Comparison of ENCODE assay signal across 17 mouse cellular contexts in the genomic region with DNA sequence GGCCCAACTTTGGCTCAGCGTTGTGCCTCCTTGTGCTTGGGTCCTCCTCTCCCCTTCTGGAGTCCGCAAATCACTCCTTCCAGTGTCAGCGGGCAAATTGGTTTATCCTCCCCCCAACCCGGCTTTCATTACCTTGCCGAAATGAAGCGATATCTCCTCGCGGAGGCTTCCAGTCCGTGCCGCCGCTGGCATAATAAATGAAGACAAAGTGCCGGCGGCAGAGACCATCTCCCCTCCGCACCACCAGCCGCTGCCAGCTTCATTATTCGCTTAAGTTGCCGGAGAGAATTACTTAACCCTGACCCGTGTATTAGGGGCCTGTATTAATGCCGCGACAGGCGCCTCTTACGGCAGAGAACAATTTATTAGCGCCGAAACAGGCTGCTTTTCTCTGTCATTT. TPM values are rescaled to one million over a fixed set of nuclear protein-coding genes. Genes with fewer than 3 reads are reported as not detected.
DNase-seq lines count a peak whose midpoint lies in the region; ATAC-seq lines count a peak whose summit lies in the region.
"Had no signal": no experiment of that assay in that cellular context is flagged by ENCODE, and none has a peak within 500 bp of the region (broad histone marks: within the 10 kb centered on the region; RNA-seq: fewer than 3 reads in every experiment).

No protein-coding gene starts in this region.

- H3K4me2 ChIP-seq in forebrain, embryonic 14.5 days (ENCODE audit: low read length) = peak overlapping the region; percentile 25
- peak overlapping the region; percentile 39 for H3K4me2 ChIP-seq in hindbrain, embryonic 16.5 days (ENCODE audit: low read length)
- H3K4me2 ChIP-seq: embryonic facial prominence, embryonic 15.5 days had no signal

- H3K4me1 ChIP-seq in forebrain, embryonic 14.5 days (ENCODE audit: control insufficient read depth, insufficient read depth, low read length) = peaks cover 14% of the 10 kb centered on the region
- H3K4me1 ChIP-seq in hindbrain, embryonic 16.5 days (ENCODE audit: control insufficient read depth, insufficient read depth, low read depth, low read length) = peaks cover 13% of the 10 kb centered on the region
- H3K4me1 ChIP-seq: embryonic facial prominence, embryonic 15.5 days had no signal

- intact Hi-C loops in gastrocnemius, postnatal 36 days (cut with DNase I) = no loop called here

- no peak overlapping the region for H3K27ac ChIP-seq in forebrain, embryonic 14.5 days (ENCODE audit: low read depth, low read length)
- H3K27ac ChIP-seq in hindbrain, embryonic 16.5 days (ENCODE audit: low read depth, low read length) = no peak overlapping the region
- H3K27ac ChIP-seq: embryonic facial prominence, embryonic 15.5 days; heart, adult 2 months; left cerebral cortex, adult 2 months had no signal

- H3K9me3 ChIP-seq in forebrain, embryonic 14.5 days (replicated peaks; ENCODE audit: control insufficient read depth, low read length) = no peaks in the 10 kb centered on the region
- no peaks in the 10 kb centered on the region for H3K9me3 ChIP-seq in hindbrain, embryonic 16.5 days (ENCODE audit: control insufficient read depth, low read length)
- H3K9me3 ChIP-seq: embryonic facial prominence, embryonic 15.5 days had no signal

- no peaks in the 10 kb centered on the region for H3K36me3 ChIP-seq in forebrain, embryonic 14.5 days (ENCODE audit: control insufficient read depth, insufficient read depth, low read length)
- H3K36me3 ChIP-seq in hindbrain, embryonic 16.5 days (ENCODE audit: control insufficient read depth, insufficient read depth, low read length) = no peaks in the 10 kb centered on the region
- H3K36me3 ChIP-seq: embryonic facial prominence, embryonic 15.5 days had no signal

- H3K9ac ChIP-seq in forebrain, embryonic 14.5 days (ENCODE audit: low read length) = no peak overlapping the region
- H3K9ac ChIP-seq in hindbrain, embryonic 16.5 days (ENCODE audit: low read depth, low read length) = peak overlapping the region; percentile 25; the same call in 1 of the 2 replicates
- H3K9ac ChIP-seq: embryonic facial prominence, embryonic 15.5 days had no signal

- DNase-seq in cerebellum, postnatal 14 days = peak; percentile 17 to 25
- DNase-seq in cerebellum, adult 9-11 months = no peak
- peak; percentile 44 for DNase-seq in forebrain, embryonic 14.5 days (ENCODE audit: low spot score)
- peak; percentile 18 for DNase-seq in neural tube, embryonic 10.5 days (ENCODE audit: extremely low spot score, low spot score)
- DNase-seq in adrenal gland, postnatal 25 days = no peak
- DNase-seq in gastrocnemius, postnatal 36 days = no peak
- DNase-seq in adrenal gland, adult 8-10 months = no peak
- DNase-seq: cerebellum, postnatal 36 days; heart, adult 2 months; heart, postnatal 10 days; kidney, postnatal 4 days; lung, adult 2 months; right cerebral cortex, adult 18-20 months had no signal

- no peak for ATAC-seq in forebrain, embryonic 14.5 days
- no peak for ATAC-seq in hindbrain, embryonic 16.5 days
- ATAC-seq: intestine, postnatal 0 days had no signal

- H3K4me3 ChIP-seq in forebrain, embryonic 14.5 days (ENCODE audit: low read depth, low read length) = 0 out of 2 replicates have a peak overlapping the region, but pooled peaks have one; percentile 10
- H3K4me3 ChIP-seq in hindbrain, embryonic 16.5 days (ENCODE audit: low read length) = peak overlapping the region; percentile 14
- H3K4me3 ChIP-seq: embryonic facial prominence, embryonic 15.5 days; heart, adult 2 months; left cerebral cortex, adult 2 months had no signal

- H3K27me3 ChIP-seq in forebrain, embryonic 14.5 days (replicated peaks; ENCODE audit: control insufficient read depth, insufficient read depth, low read length) = peaks cover 40% of the 10 kb centered on the region
- peaks cover 12% of the 10 kb centered on the region for H3K27me3 ChIP-seq in hindbrain, embryonic 16.5 days (replicated peaks; ENCODE audit: control insufficient read depth, insufficient read depth, low read length)

- WGBS in forebrain, embryonic 14.5 days = 3% methylated on average over 24 of the region's 24 CpGs
- 4% methylated on average over 24 of the region's 24 CpGs for WGBS in hindbrain, embryonic 16.5 days

RNA-seq across cellular contexts. Expression of a gene that starts 27.5 kb away (rescaled TPM):
- polyA plus RNA-seq in forebrain, embryonic 14.5 days (2014; fragmentation: Nextera tagmentation; extraction: Ambion mirVana) = 23.5 and 27.4 TPM in 2 replicates
- polyA plus RNA-seq in hindbrain, embryonic 16.5 days (2015; fragmentation: Nextera tagmentation; extraction: Ambion mirVana) = 24.4 and 30.5 TPM in 2 replicates
- 21.7 and 26.7 TPM in 2 replicates for total RNA-seq in adrenal gland, postnatal 25 days (2021)
- total RNA-seq in gastrocnemius, postnatal 36 days (2021) = 10 to 100 TPM; 11.9 TPM
- total RNA-seq in adrenal gland, adult 8-10 months (2022) = 10 to 100 TPM; 20.7 to 29.1 (median 24.9) TPM

Comparison
In these comparisons a context has a peak if more than half of its experiments do, and no peak if none do; other contexts are left out.
1. DNase-seq: peak in cerebellum, postnatal 14 days (2 of 2), forebrain, embryonic 14.5 days (single experiment) and neural tube, embryonic 10.5 days (single experiment); none in cerebellum, adult 9-11 months (single experiment), adrenal gland, postnatal 25 days (single experiment), gastrocnemius, postnatal 36 days (0 of 2) and adrenal gland, adult 8-10 months (single experiment).